Mouse (Mus musculus) gastrocnemius, adult 2 months (tissue): Measurements from ENCODE around the gene Nrm. TPM values are rescaled to one million over a fixed set of nuclear protein-coding genes. Genes with fewer than 3 reads are reported as not detected.

Source experiments
- DNase-seq: peaks from one replicate; pipeline ENCODE4 v3.0.0; 2022
- H3K27ac ChIP-seq: fragments of 200-600 bp; 2 replicates; pipeline ENCODE4 v1.8.1; 2022; ENCODE audit warnings: mild to moderate bottlenecking
- H3K4me3 ChIP-seq: fragments of 200-600 bp; 2 replicates; pipeline ENCODE4 v1.8.1; 2022; ENCODE audit warnings: mild to moderate bottlenecking, moderate library complexity
- CTCF ChIP-seq: fragments of 200-600 bp; IDR thresholded peaks from 2 replicates; pipeline ENCODE4 v1.8.1; 2022; ENCODE audit warnings: antibody characterized with exemption, mild to moderate bottlenecking, moderate library complexity
- intact Hi-C: fragments of 180-260 bp; cut with DNase I; formaldehyde crosslinking; loops from one replicate; pipeline ENCODE4 v1.15.1; 2025
- total RNA-seq, 2 experiments: library from RNA; stranded (reverse); gene quantifications; 2 replicates each; pipeline ENCODE4 v1.2.3; 2021

Nrm gene
- total RNA-seq, 2 experiments from 2014 or later: 0.82 to 0.86 TPM

DNA sequence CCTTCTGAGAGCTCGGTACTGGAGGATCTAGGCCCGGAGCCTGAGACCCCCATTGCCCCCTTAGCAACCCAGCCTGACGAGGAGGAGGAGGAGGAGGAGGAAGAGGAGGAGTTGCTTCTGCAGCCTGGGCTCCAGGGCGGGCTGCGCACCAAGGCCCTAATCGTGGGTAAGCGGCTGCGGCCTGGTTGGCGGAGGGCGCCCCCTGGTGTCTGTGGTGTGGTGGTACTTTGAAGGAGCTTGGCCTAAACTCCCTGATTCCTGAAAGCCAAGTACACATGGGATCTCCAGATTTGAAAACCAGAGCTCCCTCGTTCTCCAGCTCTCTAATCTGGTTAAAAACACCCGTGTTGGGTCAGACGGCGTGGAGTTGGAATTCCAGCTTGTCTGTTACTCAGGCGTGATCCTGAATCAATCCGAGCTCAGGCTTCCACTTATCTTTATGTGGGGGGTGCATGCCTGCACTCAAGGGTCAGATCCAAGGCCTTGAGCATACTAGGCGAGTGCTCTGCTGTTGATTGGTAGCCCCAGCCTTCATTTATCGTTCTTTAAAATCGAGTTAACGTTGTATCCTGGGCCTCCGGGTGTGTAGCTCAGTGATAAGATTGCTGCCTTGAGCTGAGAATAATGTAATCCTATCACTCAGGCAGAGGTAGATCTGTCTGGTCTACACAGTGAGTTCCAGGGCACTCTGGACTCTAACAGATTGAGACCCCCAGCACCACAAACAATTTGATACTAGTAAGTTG lies 12.8 kb downstream of the Nrm start:
- peak; percentile 93 for DNase-seq
- peak overlapping the region; percentile 45 for H3K4me3 ChIP-seq
- peak; percentile 99 for TF ChIP-seq CTCF
- peak overlapping the region; percentile 68 for H3K27ac ChIP-seq
- intact Hi-C loops: loop anchor here (1.0 to 2.0 kb wide), 2 partner anchors 38 to 135 kb away; no protein-coding TSS in a partner anchor

DNA sequence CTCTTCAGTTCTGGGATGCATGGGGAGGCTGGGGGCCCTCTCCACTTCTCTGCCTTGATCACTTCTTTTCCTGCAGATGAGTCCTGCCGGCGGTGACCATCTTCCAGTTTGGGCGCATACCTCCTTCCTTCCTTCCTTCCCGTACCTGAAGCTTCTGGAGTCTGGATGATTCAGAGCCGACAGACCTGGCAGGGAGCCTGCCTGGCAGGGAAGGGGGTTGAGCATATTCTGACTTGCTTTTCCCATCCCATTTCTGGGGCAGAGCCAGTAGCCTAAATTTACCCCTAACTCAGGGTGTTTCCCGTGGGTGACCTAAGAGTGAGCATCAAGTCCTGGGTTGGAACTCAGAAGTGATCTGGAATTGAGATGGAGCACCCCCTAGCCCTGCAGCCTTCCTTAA lies 13.6 kb downstream of the Nrm start:
- TF ChIP-seq CTCF: no peak
- H3K27ac ChIP-seq: no peak overlapping the region
- DNase-seq: peak; percentile 40
- no peak overlapping the region for H3K4me3 ChIP-seq
- intact Hi-C loops: loop anchor here (2.0 kb wide), 1 partner anchor 136 kb away; no protein-coding TSS in a partner anchor

DNA sequence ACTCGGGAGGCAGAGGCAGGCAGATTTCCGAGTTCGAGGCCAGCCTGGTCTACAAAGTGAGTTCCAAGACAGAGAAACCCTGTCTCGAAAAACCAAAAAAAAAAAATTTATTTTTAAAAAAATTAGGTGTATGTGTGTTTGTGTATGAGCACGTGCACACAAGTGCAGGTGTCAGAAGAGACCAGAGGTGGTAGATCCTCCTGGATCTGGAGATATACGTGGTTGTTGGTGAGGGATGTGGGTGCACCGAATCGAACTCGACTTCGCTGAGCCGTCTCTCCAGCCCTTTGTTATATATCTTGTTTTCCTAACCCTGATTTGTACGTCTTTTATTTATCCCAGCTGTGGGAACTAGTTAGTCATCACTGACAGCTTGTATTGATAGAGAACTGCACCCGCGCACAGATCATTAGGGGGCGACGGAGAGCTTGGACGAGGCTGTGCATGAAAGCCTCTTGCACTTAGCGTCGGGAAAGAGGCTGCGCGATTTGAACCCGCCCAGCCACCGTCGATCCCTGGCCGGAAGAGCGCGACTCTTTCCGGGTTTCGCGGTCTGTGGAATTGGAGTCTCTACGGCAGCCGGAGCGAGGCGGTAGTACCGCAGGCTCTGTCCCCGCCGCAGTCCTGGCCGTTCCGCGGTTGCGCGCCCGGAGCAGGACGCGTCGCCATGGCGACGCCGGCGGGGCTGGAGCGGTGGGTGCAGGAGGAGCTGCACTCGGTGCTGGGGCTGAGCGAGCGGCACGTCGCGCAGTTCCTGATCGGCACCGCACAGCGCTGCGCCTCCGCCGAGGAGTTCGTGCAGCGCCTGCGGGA lies 18.3 kb downstream of the Nrm start, which contains the start of gene Dhx16:
Gene Dhx16 (plus strand): TSS at position 575 of the 813 bp plus-strand sequence.
- peak; percentile 88 for TF ChIP-seq CTCF
- Histone ChIP-seq H3K4me3 (peak within 1 kb of the TSS; percentile 100), H3K27ac (peak within 1 kb of the TSS; percentile 87)
- intact Hi-C loops: no loop called here
- DNase-seq: peak; percentile 96

DNA sequence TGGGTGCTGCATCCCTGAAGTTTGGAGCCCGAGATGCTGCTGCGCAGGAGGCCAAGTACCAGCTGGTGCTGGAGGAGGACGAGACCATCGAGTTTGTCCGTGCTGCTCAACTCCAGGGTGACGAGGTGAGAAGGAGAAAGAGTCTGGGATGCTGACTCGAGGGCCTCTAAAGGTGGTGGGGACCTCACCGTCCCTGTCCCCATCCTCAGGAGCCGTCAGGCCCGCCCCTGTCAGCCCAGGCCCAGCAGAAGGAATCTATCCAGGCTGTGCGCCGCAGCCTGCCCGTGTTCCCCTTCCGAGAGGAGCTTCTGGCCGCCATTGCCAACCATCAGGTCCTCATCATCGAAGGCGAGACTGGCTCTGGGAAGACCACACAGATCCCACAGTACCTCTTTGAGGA lies 21.8 kb downstream of the Nrm start:
- intact Hi-C loops: no loop called here
- Histone ChIP-seq H3K27ac (no peak overlapping the region), H3K4me3 (no peak overlapping the region)
- no peak for TF ChIP-seq CTCF
- peak; percentile 18 for DNase-seq

DNA sequence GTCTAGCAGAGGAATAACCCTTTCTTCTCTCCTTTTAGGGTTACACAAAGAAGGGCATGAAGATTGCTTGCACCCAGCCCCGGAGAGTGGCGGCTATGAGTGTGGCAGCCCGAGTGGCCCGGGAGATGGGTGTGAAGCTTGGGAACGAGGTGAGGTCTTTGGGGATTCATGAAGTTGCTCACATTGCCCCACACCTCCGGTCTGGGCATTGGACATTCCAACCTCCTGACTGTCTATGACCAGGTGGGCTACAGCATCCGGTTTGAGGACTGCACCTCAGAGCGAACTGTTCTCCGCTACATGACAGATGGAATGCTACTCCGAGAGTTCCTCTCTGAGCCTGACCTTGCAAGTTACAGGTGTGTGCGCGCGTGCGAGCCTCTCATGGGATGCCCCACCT lies 22.7 kb downstream of the Nrm start:
- no peak for TF ChIP-seq CTCF
- H3K4me3 ChIP-seq: no peak overlapping the region
- no peak overlapping the region for H3K27ac ChIP-seq
- intact Hi-C loops: no loop called here
- DNase-seq: peak; percentile 16

DNA sequence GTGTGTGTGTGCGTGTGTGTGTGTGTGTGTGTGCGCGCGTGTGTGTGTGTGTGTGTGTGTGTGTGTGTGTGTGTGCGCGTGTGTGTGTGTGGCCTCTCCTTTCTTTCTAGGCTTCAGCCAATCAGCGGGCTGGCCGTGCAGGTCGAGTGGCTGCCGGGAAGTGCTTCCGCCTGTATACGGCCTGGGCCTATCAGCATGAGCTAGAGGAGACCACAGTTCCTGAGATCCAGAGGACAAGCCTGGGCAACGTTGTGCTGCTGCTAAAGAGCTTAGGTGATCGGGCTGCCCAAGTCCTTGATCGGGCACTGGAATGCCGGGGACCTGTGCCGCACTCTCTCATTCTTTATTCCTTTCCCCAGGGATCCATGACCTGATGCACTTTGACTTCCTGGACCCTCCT lies 26.6 kb downstream of the Nrm start:
- intact Hi-C loops: no loop called here
- Histone ChIP-seq H3K27ac (no peak overlapping the region), H3K4me3 (no peak overlapping the region)
- no peak for TF ChIP-seq CTCF
- no peak for DNase-seq

DNA sequence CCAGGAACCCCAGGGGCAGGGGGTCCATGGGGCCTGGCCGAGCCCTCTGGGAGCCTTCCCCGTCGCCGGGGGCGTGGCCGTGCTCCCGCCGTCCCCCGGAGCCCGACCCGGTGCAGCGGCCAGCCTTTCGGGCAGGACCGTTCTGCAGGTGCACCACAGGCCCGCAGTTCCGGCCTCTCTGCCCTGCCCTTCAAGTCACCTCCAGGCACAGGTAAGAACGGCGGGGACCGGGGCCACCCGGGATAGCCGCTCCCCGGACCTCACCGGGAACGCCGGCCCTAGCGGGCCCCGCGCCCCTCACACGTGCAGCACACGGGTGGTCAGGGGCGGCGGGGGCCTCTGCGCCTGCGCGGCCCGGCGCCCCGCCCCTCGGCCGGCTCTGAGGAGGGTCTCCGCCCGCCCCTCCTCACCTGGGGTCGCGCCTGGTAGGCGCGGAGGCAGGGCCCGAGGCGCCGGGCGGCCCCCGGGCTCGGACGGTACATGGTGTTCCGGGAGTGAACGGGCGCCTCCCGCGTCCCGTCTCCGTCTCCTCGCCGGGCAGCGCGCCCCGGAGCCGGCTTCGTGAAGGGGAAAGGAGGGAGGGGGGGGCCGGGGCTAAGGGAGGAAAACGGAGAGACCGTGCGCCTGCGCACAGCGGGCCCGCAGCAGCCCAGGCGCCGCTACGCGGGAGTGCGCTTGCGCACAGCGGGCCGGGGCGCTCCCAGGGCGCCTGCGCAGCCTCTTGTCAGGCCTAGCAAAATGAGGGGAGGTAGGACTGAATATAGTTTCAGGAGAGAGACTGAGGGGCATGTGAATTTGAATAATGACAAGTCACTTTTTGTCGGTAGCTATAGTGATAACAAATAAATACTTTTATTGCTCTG lies 35.9 kb downstream of the Nrm start, which contains the start of gene 2310061I04Rik:
Gene 2310061I04Rik (minus strand): TSS at position 651 of the 863 bp plus-strand sequence.
- Histone ChIP-seq H3K27ac (peak within 1 kb of the TSS; percentile 98), H3K4me3 (peak within 1 kb of the TSS; percentile 98)
- intact Hi-C loops: no loop called here
- no peak for TF ChIP-seq CTCF
- peak; percentile 96 for DNase-seq

DNA sequence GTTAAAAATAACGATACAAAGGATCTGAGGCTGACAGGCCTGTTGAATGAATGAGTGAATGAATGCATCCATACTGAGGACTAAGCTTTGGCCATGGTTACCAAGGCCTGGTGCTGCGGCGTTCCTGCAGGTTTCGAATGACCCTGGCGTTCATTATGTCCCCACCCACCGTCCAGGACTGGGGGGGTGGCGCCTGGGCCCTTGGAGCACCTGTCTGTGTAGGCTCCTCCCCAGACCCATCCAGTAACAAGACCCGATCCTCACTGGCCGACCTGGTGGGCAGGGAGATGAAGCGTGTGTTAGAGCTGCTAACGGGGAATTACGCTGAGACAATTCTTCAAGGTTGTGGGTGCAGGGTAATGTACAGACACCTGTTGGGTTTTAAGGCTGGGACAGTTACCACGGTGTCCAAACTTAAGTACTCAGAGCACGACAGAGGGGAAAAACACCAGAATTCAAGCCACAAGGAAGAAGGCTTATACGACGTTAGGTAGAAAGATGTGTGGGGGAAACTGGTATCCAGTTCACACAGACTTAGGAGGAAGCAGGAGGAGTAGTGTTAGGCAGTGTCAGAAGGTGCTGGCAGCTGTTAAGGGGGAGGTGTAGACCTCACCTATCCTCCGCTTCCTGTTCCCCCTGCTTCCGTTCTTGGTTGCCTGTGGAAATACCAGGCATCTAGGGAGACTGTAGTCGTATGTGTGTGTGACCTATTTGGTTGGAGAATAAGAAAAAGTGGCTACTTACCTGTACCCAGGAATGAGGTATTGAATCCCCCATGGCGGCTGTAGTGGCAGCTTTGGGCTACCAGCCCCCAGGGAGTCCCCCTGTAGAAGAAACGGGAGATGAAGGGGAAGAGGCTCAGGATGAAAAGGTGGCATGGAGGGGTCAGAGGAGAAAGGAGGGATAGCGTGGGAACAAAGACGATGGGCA lies 36.8 kb downstream of the Nrm start:
- no peak for TF ChIP-seq CTCF
- intact Hi-C loops: no loop called here
- Histone ChIP-seq H3K4me3 (peak overlapping the region; percentile 98), H3K27ac (peak overlapping the region; percentile 98)
- peak; percentile 54 for DNase-seq

DNA sequence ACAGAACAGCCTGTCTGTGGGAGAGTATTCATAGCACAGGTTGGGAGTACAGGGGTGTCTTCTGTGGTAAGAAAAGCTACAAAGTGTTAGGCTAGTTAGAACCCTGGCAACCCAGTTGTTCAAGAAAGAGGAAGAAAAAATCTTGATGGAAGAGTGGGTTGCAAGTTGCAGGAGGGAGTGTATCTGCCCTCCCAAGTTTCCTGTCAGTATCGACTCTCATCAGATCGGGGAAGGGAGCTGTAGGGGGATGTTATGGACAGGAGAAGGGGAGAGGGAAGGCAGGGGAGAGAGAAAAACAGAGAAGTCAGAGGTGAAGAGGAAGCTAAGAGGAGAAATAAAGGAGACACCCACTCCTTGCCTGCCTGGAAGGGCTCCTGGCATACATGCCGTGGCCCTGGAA lies 39.5 kb downstream of the Nrm start:
- Histone ChIP-seq H3K4me3 (no peak overlapping the region), H3K27ac (no peak overlapping the region)
- intact Hi-C loops: loop anchor here (10.0 kb wide), 1 partner anchor 226 kb away; the partner anchor contains the start of gene Gtf2h4
- TF ChIP-seq CTCF: no peak
- DNase-seq: no peak

DNA sequence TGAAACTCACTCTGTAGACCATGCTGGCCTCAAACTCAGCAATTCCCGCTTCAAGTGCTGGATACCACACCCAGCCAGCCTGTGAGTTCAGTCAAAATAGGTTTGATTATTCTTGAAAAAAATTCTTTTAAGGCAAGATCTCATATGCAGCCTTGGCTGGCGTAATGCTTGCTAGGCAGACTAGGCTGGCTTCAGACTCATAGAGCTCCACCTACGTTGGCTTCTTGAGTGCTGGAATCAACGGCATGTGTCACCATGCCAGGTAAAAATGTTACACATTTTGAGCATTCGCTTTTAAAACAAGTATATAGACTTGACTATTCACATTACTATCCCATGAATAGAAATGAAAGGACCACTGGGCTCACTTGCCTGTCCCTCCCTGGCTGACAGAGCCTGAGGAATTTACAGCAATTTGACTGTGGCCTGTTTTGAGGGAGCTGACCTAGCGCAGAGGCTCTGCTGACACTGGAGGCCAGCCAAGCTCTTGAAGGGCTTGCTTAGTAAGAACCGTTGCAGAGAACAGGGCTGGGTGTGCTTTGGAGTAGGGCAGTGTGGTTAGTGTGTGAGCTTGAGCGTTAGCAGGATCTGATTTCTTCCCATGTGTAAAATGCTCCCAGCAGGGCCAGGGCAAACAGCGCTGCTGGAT lies 42.3 kb downstream of the Nrm start:
- DNase-seq: peak; percentile 52
- Histone ChIP-seq H3K27ac (peak overlapping the region; percentile 57), H3K4me3 (no peak overlapping the region)
- no peak for TF ChIP-seq CTCF
- intact Hi-C loops: loop anchor here (10.0 kb wide), 1 partner anchor 229 kb away; the partner anchor contains the start of gene Gtf2h4

DNA sequence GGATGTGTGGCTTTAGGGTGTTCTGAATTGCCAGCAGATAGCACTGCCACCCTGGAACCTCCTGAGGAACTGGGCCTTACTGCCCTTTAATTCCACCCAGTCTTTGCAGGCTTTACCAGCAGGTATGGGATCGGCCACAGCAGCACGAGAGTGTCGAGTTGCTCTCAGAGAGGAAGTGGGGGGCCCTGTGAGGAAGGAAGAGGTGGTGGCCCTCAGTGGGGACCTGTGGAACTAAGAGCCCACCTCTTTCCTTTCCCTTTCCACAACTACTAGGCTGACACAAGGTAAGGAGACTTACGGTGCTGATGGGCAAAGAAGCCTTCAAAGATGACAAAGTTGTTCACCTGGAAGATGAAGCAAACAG lies 42.9 kb downstream of the Nrm start:
- no peak for DNase-seq
- intact Hi-C loops: loop anchor here (10.0 kb wide), 1 partner anchor 229 kb away; the partner anchor contains the start of gene Gtf2h4
- H3K27ac ChIP-seq: peak overlapping the region; percentile 57
- TF ChIP-seq CTCF: no peak
- no peak overlapping the region for H3K4me3 ChIP-seq
